Mouse (Mus musculus) olfactory bulb, adult 2 months (tissue): Measurements from ENCODE around the gene Slc16a10.

ENCODE experiments used
- CTCF ChIP-seq: fragments of 200-500 bp; IDR thresholded peaks from 2 replicates; pipeline ENCODE4 v1.5.1; 2012; ENCODE audit warnings: low read depth, mild to moderate bottlenecking, low read length, moderate library complexity; ENCODE audit not compliant: insufficient read depth
- POLR2A ChIP-seq: fragments of 200-500 bp; IDR thresholded peaks from 2 replicates; pipeline ENCODE4 v1.6.1; 2012; ENCODE audit warnings: mild to moderate bottlenecking, low read depth, low read length, moderate library complexity; ENCODE audit not compliant: insufficient read depth

GRCm38 (mm10) chr10:40032897-40033296 is 109.2 kb downstream of the Slc16a10 start:
- TF ChIP-seq POLR2A (no peak), CTCF (no peak)
